Mouse (Mus musculus) forebrain, embryonic 14.5 days (tissue): ENCODE measurements at regions not wholly inside any gene's neighbourhood (a gene's known extent, or its start where the extent isn't known, plus 50 kb on each side); places are given as distances from the start of the nearest gene placed in this dataset.
A peak's percentile ranks its signal among the peaks of the same experiment; 100 is the strongest.

ENCODE experiments used
- ATAC-seq: fragments of 200-750 bp; cut with Nextera tagmentation; 2 replicates; pipeline ENCODE4 v1.8.0; 2017; ENCODE audit warnings: mild to moderate bottlenecking, moderate library complexity
- DNase-seq: peaks from one replicate; pipeline ENCODE4 v3.0.0-alpha.2; 2015; ENCODE audit warnings: low spot score
- H3K27ac ChIP-seq: fragments of 300-500 bp; sonication (generic); 2 replicates; pipeline ENCODE4 v1.5.1; 2014; ENCODE audit warnings: low read depth, mild to moderate bottlenecking, control low read depth, low read length, moderate library complexity
- H3K27me3 ChIP-seq: fragments of 300-500 bp; sonication (generic); replicated peaks from 2 replicates; pipeline ENCODE4 v1.6.1; 2014; ENCODE audit warnings: low read length, control low read depth, mixed read lengths; ENCODE audit not compliant: control insufficient read depth, insufficient read depth
- H3K36me3 ChIP-seq: fragments of 300-500 bp; sonication (generic); 2 replicates; pipeline ENCODE4 v1.6.1; 2014; ENCODE audit warnings: low read length, control low read depth; ENCODE audit not compliant: control insufficient read depth, insufficient read depth
- H3K4me1 ChIP-seq: fragments of 300-500 bp; sonication (generic); 2 replicates; pipeline ENCODE4 v1.6.1; 2014; ENCODE audit warnings: antibody characterized with exemption, low read length, control low read depth; ENCODE audit not compliant: control insufficient read depth, insufficient read depth
- H3K4me2 ChIP-seq: fragments of 300-500 bp; sonication (generic); 2 replicates; pipeline ENCODE4 v1.6.1; 2014; ENCODE audit warnings: mild to moderate bottlenecking, control low read depth, low read length
- H3K4me3 ChIP-seq: fragments of 300-500 bp; sonication (generic); 2 replicates; pipeline ENCODE4 v1.5.1; 2014; ENCODE audit warnings: low read depth, low read length, control low read depth
- H3K9ac ChIP-seq: fragments of 300-500 bp; sonication (generic); 2 replicates; pipeline ENCODE4 v1.6.1; 2014; ENCODE audit warnings: mild to moderate bottlenecking, low read length, control low read depth, moderate library complexity
- H3K9me3 ChIP-seq: fragments of 300-500 bp; sonication (generic); replicated peaks from 2 replicates; pipeline ENCODE4 v1.6.1; 2016; ENCODE audit warnings: low read length, control low read depth, mixed read lengths; ENCODE audit not compliant: control insufficient read depth
- WGBS: fragments of 180-500 bp; shearing (Covaris S2); extraction: QIAGEN DNeasy Blood & Tissue Kit; methylation state at CpG from one replicate; pipeline ENCODE4 v1.1.7; 2014; 5-methylcytosine and 5-hydroxymethylcytosine counted together

- no peak overlapping the region for H3K9ac ChIP-seq
- peak; percentile 56 for DNase-seq
- H3K36me3 ChIP-seq = no peaks in the 10 kb centered on the region
- H3K4me2 ChIP-seq = no peak overlapping the region
- H3K9me3 ChIP-seq = no peaks in the 10 kb centered on the region
- peak overlapping the region; percentile 35 for H3K27ac ChIP-seq
- no peak overlapping the region for H3K4me3 ChIP-seq
- 7% methylated on average over 3 of the region's 3 CpGs for WGBS
- ATAC-seq = peak; percentile 78
- no peaks in the 10 kb centered on the region for H3K27me3 ChIP-seq
- H3K4me1 ChIP-seq = peaks cover 17% of the 10 kb centered on the region
Measured at GRCm38 (mm10) chr4:33735442-33735966, 188.9 kb upstream of the Cnr1 start.

- Histone ChIP-seq H3K4me3 (no peak overlapping the region), H3K36me3 (no peaks in the 10 kb centered on the region), H3K4me2 (no peak overlapping the region), H3K27me3 (no peaks in the 10 kb centered on the region), H3K9ac (no peak overlapping the region), H3K9me3 (no peaks in the 10 kb centered on the region), H3K4me1 (peaks cover 17% of the 10 kb centered on the region), H3K27ac (peak overlapping the region; percentile 35)
- ATAC-seq (peak; percentile 87), DNase-seq (peak; percentile 85)
- WGBS = 50% methylated on average over 9 of the region's 9 CpGs
Measured at GRCm38 (mm10) chr4:33736061-33736701, 188.2 kb upstream of the Cnr1 start.

DNA sequence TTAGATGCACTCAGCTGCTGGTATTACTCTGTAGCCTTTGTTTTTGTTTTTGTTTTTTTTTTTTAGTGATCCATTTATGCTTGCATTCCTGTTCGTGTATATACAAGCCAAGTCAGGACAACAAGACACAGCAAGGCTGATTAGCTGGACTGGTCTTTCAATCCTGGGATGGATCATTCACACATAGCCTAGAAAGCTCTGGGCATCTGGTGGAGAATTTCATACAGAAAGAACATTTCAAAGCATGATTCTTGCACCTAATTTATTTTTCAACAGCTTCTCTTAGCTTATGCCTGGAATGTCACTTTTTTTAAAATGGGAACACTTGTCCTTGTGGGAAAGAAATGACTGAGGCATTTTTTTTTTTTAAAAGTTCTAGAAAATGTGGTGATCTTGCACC lies 187.1 kb upstream of the Cnr1 start:
- no peak overlapping the region for H3K4me2 ChIP-seq
- H3K27ac ChIP-seq = 0 out of 2 replicates have a peak overlapping the region, but pooled peaks have one; percentile 39
- H3K4me3 ChIP-seq = no peak overlapping the region
- no peaks in the 10 kb centered on the region for H3K36me3 ChIP-seq
- H3K27me3 ChIP-seq = no peaks in the 10 kb centered on the region
- ATAC-seq (no peak), DNase-seq (no peak)
- H3K4me1 ChIP-seq = peaks cover 17% of the 10 kb centered on the region
- no peak overlapping the region for H3K9ac ChIP-seq
- H3K9me3 ChIP-seq = no peaks in the 10 kb centered on the region
- WGBS = 55% methylated on average over 1 of the region's 1 CpGs

DNA sequence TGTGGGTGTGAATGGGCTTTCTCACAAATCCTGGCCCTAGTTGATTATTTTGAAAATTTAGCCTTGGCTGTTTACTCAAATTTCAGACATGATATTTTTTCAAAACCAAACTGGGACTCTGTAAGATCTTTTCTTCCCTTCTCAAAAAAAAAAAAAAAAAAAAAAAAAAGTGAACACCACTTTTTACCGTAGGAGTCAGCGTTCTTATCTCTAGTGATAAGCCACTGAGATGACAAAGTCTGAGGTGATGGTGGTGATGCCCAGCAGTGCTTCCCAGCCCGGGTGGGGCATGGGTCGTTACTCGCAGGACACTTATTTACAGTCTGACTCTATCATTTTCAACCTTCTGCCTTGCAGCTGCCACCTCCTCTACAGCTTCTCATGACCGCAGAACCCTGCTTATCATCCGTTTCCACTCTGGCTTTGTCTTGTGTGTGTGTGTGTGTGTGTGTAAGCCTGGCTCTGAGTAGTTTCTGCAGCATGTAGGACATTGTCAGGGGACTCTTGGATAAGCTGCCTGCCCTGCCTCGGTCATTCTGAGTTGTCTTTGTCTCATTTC lies 186.5 kb upstream of the Cnr1 start:
- no peak for ATAC-seq
- Histone ChIP-seq H3K4me1 (peaks cover 17% of the 10 kb centered on the region), H3K4me2 (no peak overlapping the region), H3K9me3 (no peaks in the 10 kb centered on the region), H3K9ac (no peak overlapping the region), H3K36me3 (no peaks in the 10 kb centered on the region), H3K27ac (no peak overlapping the region), H3K27me3 (no peaks in the 10 kb centered on the region), H3K4me3 (no peak overlapping the region)
- DNase-seq = no peak
- WGBS = 80% methylated on average over 8 of the region's 8 CpGs

GRCm38 (mm10) chr4:33739211-33739904 lies 185.0 kb upstream of the Cnr1 start:
- Histone ChIP-seq H3K27me3 (no peaks in the 10 kb centered on the region), H3K9me3 (no peaks in the 10 kb centered on the region), H3K9ac (no peak overlapping the region), H3K27ac (no peak overlapping the region), H3K4me1 (peaks cover 17% of the 10 kb centered on the region), H3K36me3 (no peaks in the 10 kb centered on the region), H3K4me3 (no peak overlapping the region), H3K4me2 (no peak overlapping the region)
- DNase-seq (no peak), ATAC-seq (no peak)
- 90% methylated on average over 8 of the region's 8 CpGs for WGBS

DNA sequence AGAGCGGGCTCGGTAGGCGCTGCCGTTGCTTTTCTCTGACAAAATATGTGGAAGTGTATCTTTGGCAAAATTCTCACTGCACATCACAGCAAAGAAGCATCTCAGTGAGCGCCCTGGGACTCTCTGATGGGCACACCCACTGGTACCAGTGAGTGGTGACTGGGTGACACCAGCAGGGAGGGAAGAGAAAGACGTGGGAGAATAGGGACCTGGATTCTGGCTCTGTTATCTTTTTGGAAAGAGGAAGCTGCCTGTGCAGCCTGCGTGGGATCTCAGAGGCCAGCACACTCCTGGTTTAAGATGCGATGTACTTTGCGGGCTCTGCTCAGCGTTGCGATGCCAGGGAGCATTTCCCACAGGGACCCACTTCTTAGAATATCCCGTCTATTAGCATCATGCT lies 183.4 kb upstream of the Cnr1 start:
- no peak overlapping the region for H3K9ac ChIP-seq
- H3K4me2 ChIP-seq = no peak overlapping the region
- H3K4me1 ChIP-seq = peaks cover 10% of the 10 kb centered on the region; the same call in 1 of the 2 replicates
- no peak overlapping the region for H3K4me3 ChIP-seq
- H3K9me3 ChIP-seq = no peaks in the 10 kb centered on the region
- 89% methylated on average over 12 of the region's 12 CpGs for WGBS
- H3K36me3 ChIP-seq = no peaks in the 10 kb centered on the region
- H3K27me3 ChIP-seq = no peaks in the 10 kb centered on the region
- H3K27ac ChIP-seq = no peak overlapping the region
- DNase-seq = no peak
- ATAC-seq = no peak

GRCm38 (mm10) chr4:33745180-33745579 lies 179.2 kb upstream of the Cnr1 start:
- no peaks in the 10 kb centered on the region for H3K4me1 ChIP-seq
- ATAC-seq = no peak
- H3K9ac ChIP-seq = no peak overlapping the region
- WGBS = 86% methylated on average over 3 of the region's 3 CpGs
- H3K4me3 ChIP-seq = no peak overlapping the region
- no peak overlapping the region for H3K4me2 ChIP-seq
- H3K27ac ChIP-seq = no peak overlapping the region
- H3K36me3 ChIP-seq = no peaks in the 10 kb centered on the region
- H3K27me3 ChIP-seq = no peaks in the 10 kb centered on the region
- H3K9me3 ChIP-seq = no peaks in the 10 kb centered on the region
- no peak for DNase-seq

- no peak for DNase-seq
- Histone ChIP-seq H3K4me3 (no peak overlapping the region), H3K4me2 (no peak overlapping the region), H3K9ac (no peak overlapping the region), H3K27ac (no peak overlapping the region), H3K4me1 (no peaks in the 10 kb centered on the region), H3K9me3 (no peaks in the 10 kb centered on the region), H3K27me3 (no peaks in the 10 kb centered on the region), H3K36me3 (no peaks in the 10 kb centered on the region)
- 83% methylated on average over 5 of the region's 5 CpGs for WGBS
- no peak for ATAC-seq
Measured at GRCm38 (mm10) chr4:33747316-33747895, 177.0 kb upstream of the Cnr1 start.
